Mouse (Mus musculus): ENCODE results near the gene Zdhhc14. TPM values are rescaled to one million over a fixed set of nuclear protein-coding genes. Genes with fewer than 3 reads are reported as not detected.

The Zdhhc14 gene
- total and polyA plus RNA-seq, 3 experiments: 0.34 to 1.3 (median 0.35) TPM

DNA sequence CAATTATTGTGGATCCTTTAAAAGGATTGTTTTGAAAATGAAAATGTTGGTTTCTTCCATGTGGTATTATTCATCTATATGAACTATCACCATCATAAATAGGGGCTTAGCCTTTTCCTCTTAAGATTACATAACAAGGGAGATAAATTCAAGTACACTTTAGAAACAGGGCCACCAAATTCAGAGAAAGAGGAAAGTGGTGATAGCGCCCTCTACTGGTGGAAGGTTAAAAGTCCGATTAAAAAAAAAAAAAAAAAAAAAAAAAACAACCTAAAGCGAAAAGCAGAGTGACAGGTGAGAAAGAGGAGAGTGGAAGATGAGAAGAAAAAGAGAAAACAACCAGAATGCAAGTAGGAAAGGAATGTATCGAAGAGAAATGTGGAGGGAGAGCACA lies 256.1 kb downstream of the Zdhhc14 start:
- Histone ChIP-seq H3K4me1 (ENCODE audit: control insufficient read depth in 1 of 2, insufficient read depth in 2 of 2) (peaks cover 9 to 35% of the 10 kb centered on the region in 2 experiments), H3K9me3 (replicated peaks; ENCODE audit: low read length) (peaks cover 17% of the 10 kb centered on the region), H3K4me2 (ENCODE audit: insufficient read depth, low read depth, poor library complexity, severe bottlenecking) (no peak overlapping the region; the same call in 1 of the 2 replicates), H3K4me3 (replicated peaks in 1 of 3; ENCODE audit: low read depth in 2 of 3, low read length in 2 of 3, poor library complexity in 1 of 3) (no peak overlapping the region), H3K27ac (ENCODE audit: insufficient read depth, low read depth) (no peak overlapping the region), H3K9ac (ENCODE audit: insufficient read depth, low read depth) (no peak overlapping the region), H3K27me3 (replicated peaks) (no peaks in the 10 kb centered on the region), H3K36me3 (replicated peaks in 1 of 2; ENCODE audit: control insufficient read depth in 1 of 2, insufficient read depth in 1 of 2, low read length in 1 of 2) (no peaks in the 10 kb centered on the region), H3K79me2 (replicated peaks; ENCODE audit: control insufficient read depth, extremely low read depth, insufficient read depth, poor library complexity, severe bottlenecking) (no peaks in the 10 kb centered on the region)
- dilution Hi-C loops (cut with MboI; ENCODE audit: extremely low pct_ligation_motif_present, extremely low pct_unique_long_range_greater_than_20kb, low sequenced_read_pairs): no loop called here
- TF ChIP-seq JUND (conservative IDR thresholded peaks at IDR 0.05; ENCODE audit: low read depth, low read length) (no peak), ZC3H11A (IDR thresholded peaks at IDR 0.05; ENCODE audit: low read depth, low read length) (peak; percentile 22; the same call in 1 of the 2 replicates), BHLHE40 (IDR thresholded peaks at IDR 0.05; ENCODE audit: low read depth, low read length) (0 out of 2 replicates have a peak, but pooled peaks have one; percentile 14), MAZ (IDR thresholded peaks at IDR 0.05; ENCODE audit: low read depth, low read length) (no peak), ZNF384 (IDR thresholded peaks at IDR 0.05; ENCODE audit: low read depth, low read length) (peak; percentile 100), EP300 (IDR thresholded peaks at IDR 0.05; ENCODE audit: low read length) (no peak), HCFC1 (IDR thresholded peaks at IDR 0.05; ENCODE audit: low read depth, low read length) (peak; percentile 28), SMC3 (IDR thresholded peaks at IDR 0.05; ENCODE audit: low read depth, low read length) (peak; percentile 58), RAD21 (IDR thresholded peaks at IDR 0.05; ENCODE audit: low read depth, low read length) (peak; percentile 64), CTCF (conservative IDR thresholded peaks at IDR 0.05 in 1 of 2, IDR thresholded peaks at IDR 0.05 in 1 of 2; ENCODE audit: low read depth in 2 of 2, low read length in 2 of 2) (peak in 1 of 2 experiments; percentile 80; a peak in 3 of 4 replicates), IRF4 (IDR thresholded peaks at IDR 0.05; ENCODE audit: low read depth, low read length) (no peak)
- DNase-seq (ENCODE audit: extremely low read depth): peak; percentile 63
- in situ Hi-C loops (cut with MboI; ENCODE audit: low pct_ligation_motif_present, low pct_unique_long_range_greater_than_20kb, low sequenced_read_pairs): loop anchor here (5.0 kb wide), 1 partner anchor 311 kb away; no protein-coding TSS in a partner anchor

GRCm38 (mm10) chr17:5750278-5750677 lies 257.9 kb downstream of the Zdhhc14 start:
- Histone ChIP-seq H3K4me1 (ENCODE audit: control insufficient read depth in 1 of 2, insufficient read depth in 2 of 2) (peaks cover 9 to 41% of the 10 kb centered on the region in 2 experiments), H3K27me3 (replicated peaks) (no peaks in the 10 kb centered on the region), H3K27ac (ENCODE audit: insufficient read depth, low read depth) (no peak overlapping the region), H3K9me3 (replicated peaks; ENCODE audit: low read length) (peaks cover 12% of the 10 kb centered on the region), H3K4me2 (ENCODE audit: insufficient read depth, low read depth, poor library complexity, severe bottlenecking) (no peak overlapping the region), H3K4me3 (replicated peaks in 1 of 3; ENCODE audit: low read depth in 2 of 3, low read length in 2 of 3, poor library complexity in 1 of 3) (no peak overlapping the region), H3K9ac (ENCODE audit: insufficient read depth, low read depth) (no peak overlapping the region), H3K79me2 (replicated peaks; ENCODE audit: control insufficient read depth, extremely low read depth, insufficient read depth, poor library complexity, severe bottlenecking) (no peaks in the 10 kb centered on the region), H3K36me3 (replicated peaks in 1 of 2; ENCODE audit: control insufficient read depth in 1 of 2, insufficient read depth in 1 of 2, low read length in 1 of 2) (no peaks in the 10 kb centered on the region)
- TF ChIP-seq SIN3A (IDR thresholded peaks at IDR 0.05; ENCODE audit: low read length): no peak
- TF ChIP-seq JUND (conservative IDR thresholded peaks at IDR 0.05; ENCODE audit: low read depth, low read length): no peak
- no peak for TF ChIP-seq PAX5 (IDR thresholded peaks at IDR 0.05; ENCODE audit: low read length)
- no peak for TF ChIP-seq RAD21 (IDR thresholded peaks at IDR 0.05; ENCODE audit: low read depth, low read length)
- no peak for TF ChIP-seq CTCF (conservative IDR thresholded peaks at IDR 0.05 in 1 of 2, IDR thresholded peaks at IDR 0.05 in 1 of 2; ENCODE audit: low read depth in 2 of 2, low read length in 2 of 2)
- no peak for TF ChIP-seq CHD2 (IDR thresholded peaks at IDR 0.05; ENCODE audit: low read length)
- no peak for TF ChIP-seq TCF12 (IDR thresholded peaks at IDR 0.05; ENCODE audit: low read depth, low read length)
- TF ChIP-seq MAZ (IDR thresholded peaks at IDR 0.05; ENCODE audit: low read depth, low read length): no peak
- TF ChIP-seq MAFK (IDR thresholded peaks at IDR 0.05; ENCODE audit: insufficient replicate concordance, low read length): no peak
- no peak for TF ChIP-seq POLR2A (IDR thresholded peaks at IDR 0.05; ENCODE audit: low read depth, low read length)
- no peak for TF ChIP-seq E2F4 (IDR thresholded peaks at IDR 0.05; ENCODE audit: insufficient replicate concordance, low read depth, low read length)
- no peak for TF ChIP-seq NRF1 (IDR thresholded peaks at IDR 0.05; ENCODE audit: low read depth, low read length)
- in situ Hi-C loops (cut with MboI; ENCODE audit: low pct_ligation_motif_present, low pct_unique_long_range_greater_than_20kb, low sequenced_read_pairs): no loop called here
- no peak for DNase-seq (ENCODE audit: extremely low read depth)
- dilution Hi-C loops (cut with MboI; ENCODE audit: extremely low pct_ligation_motif_present, extremely low pct_unique_long_range_greater_than_20kb, low sequenced_read_pairs): no loop called here

All from CH12.LX (cell line).